Mouse (Mus musculus): ENCODE results near the gene Lhfpl3. TPM values are rescaled to one million over a fixed set of nuclear protein-coding genes. Genes with fewer than 3 reads are reported as not detected.
A peak's percentile ranks its signal among the peaks of the same experiment; 100 is the strongest.

Lhfpl3 gene
- total RNA-seq, 2 experiments from 2014 or later: 24.5 to 26.7 TPM

- intact Hi-C loops (cut with DNase I): no loop called here
- DNase-seq: peak; percentile 42
Measured at GRCm38 (mm10) chr5:23251462-23252224, 505.8 kb downstream of the Lhfpl3 start.

GRCm38 (mm10) chr5:23255816-23256418 is 510.1 kb downstream of the Lhfpl3 start:
- intact Hi-C loops (cut with DNase I): no loop called here
- peak; percentile 7 for DNase-seq

GRCm38 (mm10) chr5:23273309-23273708 is 527.5 kb downstream of the Lhfpl3 start:
- intact Hi-C loops (cut with DNase I): no loop called here
- DNase-seq: no peak

- intact Hi-C loops (cut with DNase I): no loop called here
- no peak for DNase-seq
Measured at GRCm38 (mm10) chr5:23279364-23279763, 533.5 kb downstream of the Lhfpl3 start.

- intact Hi-C loops (cut with DNase I): loop anchor here (10.0 kb wide), 2 partner anchors 640 to 700 kb away; no protein-coding TSS in a partner anchor
- DNase-seq: no peak
Measured at GRCm38 (mm10) chr5:23284884-23285283, 539.0 kb downstream of the Lhfpl3 start.

- no peak for DNase-seq
- intact Hi-C loops (cut with DNase I): loop anchor here (10.0 kb wide), 2 partner anchors 644 to 704 kb away; no protein-coding TSS in a partner anchor
Measured at GRCm38 (mm10) chr5:23289149-23289548, 543.3 kb downstream of the Lhfpl3 start.

Small RNAs within 50 kb of the gene (microRNA-seq; reads per million reads assigned to microRNA genes)
- gene Gm28022: not detected
- not detected for gene Gm44363

Other genes starting within 250 kb of the Lhfpl3 start
- 10 to 100 TPM; 22.7 to 24.4 TPM for gene Orc5, start 195.6 kb upstream of the Lhfpl3 start, total RNA-seq (2021)